Mouse (Mus musculus): Measurements from ENCODE around the gene Slc46a2. TPM values are rescaled to one million over a fixed set of nuclear protein-coding genes. Genes with fewer than 3 reads are reported as not detected.

Slc46a2 gene
- under 1 TPM in 1 of 2 experiments, not detected in 1; 0.20 TPM for polyA plus RNA-seq (2017; shearing (Covaris generic))

- no peak for ATAC-seq
Measured at GRCm38 (mm10) chr4:59914608-59915403, at the start of gene Slc46a2. TSS of gene Slc46a2 (minus strand) at chr4:59915056.

- ATAC-seq: no peak
Measured at GRCm38 (mm10) chr4:59963405-59964344, 48.8 kb upstream of the Slc46a2 start, which contains the start of gene Mup6. TSS of gene Mup6 (plus strand) at chr4:59964294.

- no peak for ATAC-seq
Measured at GRCm38 (mm10) chr4:59960610-59961009, 45.8 kb upstream of the Slc46a2 start, which contains the start of gene Mup4. TSS of gene Mup4 (minus strand) at chr4:59960710.

GRCm38 (mm10) chr4:59937543-59937942, 22.7 kb upstream of the Slc46a2 start:
- no peak for ATAC-seq

DNA sequence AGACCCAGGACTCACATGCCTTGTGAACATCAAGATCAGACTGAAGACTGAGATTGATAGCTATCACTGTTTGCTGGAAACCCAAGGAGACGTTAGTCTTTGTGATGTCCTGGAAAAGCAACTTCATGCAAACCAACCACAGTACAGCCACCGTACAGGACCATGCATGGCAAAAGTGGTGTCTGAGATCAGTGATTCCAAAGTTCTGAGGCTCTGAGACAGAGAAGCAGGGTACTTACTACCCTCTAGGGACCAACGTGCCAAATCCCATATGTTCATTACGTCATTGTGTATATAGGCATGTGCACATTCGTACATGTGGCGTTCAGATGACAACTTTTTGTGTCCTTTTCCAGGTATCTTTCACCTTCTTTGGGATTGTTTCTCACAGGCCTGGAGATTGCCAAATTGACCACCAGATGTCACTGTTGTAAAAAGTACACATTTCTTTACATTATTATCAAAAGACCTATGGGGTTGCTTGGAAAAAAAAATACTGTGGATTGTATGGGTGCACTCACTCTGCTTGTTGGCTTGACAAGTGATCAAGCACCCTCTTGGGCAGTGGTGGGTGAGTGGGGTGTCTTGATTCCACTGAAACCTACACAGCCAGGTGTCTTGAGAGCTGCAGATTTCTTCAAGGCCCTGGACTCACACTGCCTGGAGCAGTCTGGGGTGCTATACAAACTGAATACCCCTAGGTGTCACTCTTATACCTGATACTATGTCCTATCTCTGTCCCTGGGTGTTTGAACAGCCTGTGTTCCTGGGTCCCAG, 17.8 kb upstream of the Slc46a2 start:
- peak; percentile 76 for ATAC-seq

- ATAC-seq: peak; percentile 76
Measured at GRCm38 (mm10) chr4:59928347-59928746, 13.5 kb upstream of the Slc46a2 start.

- no peak for ATAC-seq
Measured at GRCm38 (mm10) chr4:59927666-59928065, 12.8 kb upstream of the Slc46a2 start.

DNA sequence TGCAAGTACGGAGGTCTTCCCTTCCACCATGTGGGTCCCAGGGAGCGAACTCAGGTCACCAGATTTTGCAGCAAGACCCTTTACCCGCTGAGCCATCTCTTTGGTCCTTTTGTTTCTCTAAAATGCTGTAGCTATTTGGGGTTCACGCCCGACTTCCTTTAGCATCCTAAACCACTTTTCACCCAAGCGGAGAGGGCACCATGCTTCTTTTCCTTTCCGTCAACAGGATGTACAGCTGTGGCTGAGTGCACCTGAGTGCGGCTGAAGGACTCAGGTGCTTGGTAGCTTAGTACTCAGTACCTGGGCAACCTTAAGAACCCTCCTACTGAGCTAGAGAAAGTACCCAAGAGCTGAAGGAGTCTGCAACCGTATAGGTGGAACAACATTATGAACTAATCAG, 10.2 kb upstream of the Slc46a2 start:
- ATAC-seq: no peak

DNA sequence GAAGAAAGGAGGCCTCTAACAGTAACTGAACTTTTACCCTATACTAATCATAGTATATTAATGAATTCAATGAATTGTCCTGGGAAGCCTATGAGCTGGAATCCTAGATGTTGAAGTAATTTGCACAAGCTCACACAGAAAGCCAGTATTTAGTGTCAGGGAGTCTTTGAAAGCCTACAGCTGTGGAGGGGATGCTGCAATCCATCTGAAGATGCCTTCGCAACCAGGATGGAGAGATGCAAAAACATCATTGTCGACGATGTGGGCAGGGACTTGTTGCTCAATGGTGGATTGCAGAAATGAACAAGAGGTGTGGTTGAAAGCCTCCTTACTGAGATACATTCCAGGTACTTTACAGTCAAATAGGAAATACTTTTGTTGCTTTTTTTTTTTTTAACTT, 3.1 kb upstream of the Slc46a2 start:
- ATAC-seq: no peak

- no peak for ATAC-seq
Measured at GRCm38 (mm10) chr4:59908785-59909184, 6.1 kb downstream of the Slc46a2 start.

DNA sequence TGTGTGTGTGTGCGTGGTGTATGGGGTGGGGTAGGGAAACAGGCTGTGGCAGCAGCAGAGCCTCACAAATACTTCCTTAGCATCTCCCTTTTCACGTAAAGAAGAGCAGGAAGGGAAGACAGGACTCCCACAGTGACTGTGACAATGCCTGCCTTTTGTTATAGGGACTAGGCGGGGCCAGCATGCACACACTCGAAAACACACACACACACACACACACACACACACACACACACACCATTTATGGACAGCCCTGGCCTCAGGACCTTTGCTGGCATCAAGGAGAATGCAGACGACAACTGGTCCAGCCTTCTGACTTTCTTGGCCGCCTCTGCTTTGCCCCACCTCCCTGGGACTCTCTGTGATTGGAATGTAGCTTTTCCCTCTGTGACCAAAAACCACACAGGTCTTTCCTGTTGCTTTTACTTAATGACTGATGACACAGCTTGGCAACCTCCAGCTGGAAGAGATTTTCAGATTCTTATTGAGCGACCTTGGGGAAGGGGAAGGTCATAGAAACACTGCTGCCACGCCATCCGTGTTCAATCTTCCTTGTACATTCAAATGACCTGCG, 7.1 kb downstream of the Slc46a2 start:
- no peak for ATAC-seq

- no peak for ATAC-seq
Measured at GRCm38 (mm10) chr4:59907092-59907491, 7.8 kb downstream of the Slc46a2 start.

- no peak for ATAC-seq
Measured at GRCm38 (mm10) chr4:59902547-59902946, 12.3 kb downstream of the Slc46a2 start.

- no peak for ATAC-seq
Measured at GRCm38 (mm10) chr4:59901810-59902209, 13.0 kb downstream of the Slc46a2 start.

- no peak for ATAC-seq
Measured at GRCm38 (mm10) chr4:59898521-59898919, 16.3 kb downstream of the Slc46a2 start.

DNA sequence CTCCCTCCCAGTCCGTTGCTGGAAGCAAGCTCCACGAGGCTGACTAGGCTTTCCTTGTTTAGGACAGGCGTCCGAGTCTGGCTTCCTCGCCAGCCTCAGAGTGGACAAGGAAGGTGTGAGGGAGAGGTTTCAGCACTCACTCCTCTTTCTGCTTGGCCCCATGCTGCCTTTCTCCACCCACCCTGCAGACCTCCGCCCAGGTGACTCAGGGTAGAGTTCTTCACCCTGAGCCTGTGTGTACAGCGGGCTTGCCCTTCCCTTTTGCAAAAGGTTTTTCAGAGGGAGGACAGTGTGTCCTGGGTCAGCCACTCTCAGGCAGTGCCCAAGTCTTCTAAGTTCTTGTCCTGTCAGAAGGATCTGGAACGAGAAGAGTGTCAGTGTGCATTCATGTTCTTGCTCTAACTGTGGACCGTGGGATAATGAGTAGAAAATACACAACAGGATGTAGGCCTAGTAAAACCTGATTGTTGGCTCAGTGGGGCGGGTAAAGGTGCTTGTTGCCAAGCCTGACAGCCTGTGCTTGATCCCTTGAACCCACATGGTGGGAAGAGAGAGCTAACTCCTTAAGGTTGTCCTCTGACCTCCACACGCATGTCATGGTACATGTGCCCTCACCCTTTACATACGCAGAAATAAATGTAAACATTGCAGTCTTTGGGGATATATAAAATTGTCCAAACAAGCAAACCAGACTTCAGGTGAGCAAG, 16.9 kb downstream of the Slc46a2 start:
- no peak for ATAC-seq

GRCm38 (mm10) chr4:59896000-59896399, 18.9 kb downstream of the Slc46a2 start:
- no peak for ATAC-seq

DNA sequence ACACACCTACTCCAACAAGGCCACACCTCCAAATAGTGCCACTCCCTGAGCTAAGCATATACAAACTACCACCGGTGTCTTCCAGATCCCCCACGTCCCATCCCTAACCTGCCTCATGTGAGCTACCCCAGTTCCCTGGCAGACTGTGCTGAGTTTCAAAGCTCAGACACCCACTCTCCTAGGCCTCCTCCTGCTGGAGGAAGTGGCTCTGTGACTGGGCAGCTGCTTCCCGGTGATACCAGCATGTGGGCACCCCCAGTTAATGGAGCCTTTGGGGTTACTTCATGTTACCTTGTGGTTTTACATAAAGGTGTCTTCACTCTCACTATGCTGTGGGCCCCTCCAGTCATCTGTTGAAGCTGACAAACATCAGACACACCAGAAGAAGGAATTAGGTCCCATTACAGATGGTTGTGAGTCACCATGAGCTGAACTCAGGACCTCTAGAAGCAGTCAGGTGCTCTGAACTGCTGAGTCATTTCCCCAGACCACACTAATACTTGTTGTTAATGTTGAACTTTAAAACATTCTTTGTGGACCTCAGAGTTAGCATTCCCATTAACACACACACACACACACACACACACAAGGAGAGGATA, 19.8 kb downstream of the Slc46a2 start:
- ATAC-seq: no peak

GRCm38 (mm10) chr4:59894415-59894814, 20.4 kb downstream of the Slc46a2 start:
- ATAC-seq: no peak

DNA sequence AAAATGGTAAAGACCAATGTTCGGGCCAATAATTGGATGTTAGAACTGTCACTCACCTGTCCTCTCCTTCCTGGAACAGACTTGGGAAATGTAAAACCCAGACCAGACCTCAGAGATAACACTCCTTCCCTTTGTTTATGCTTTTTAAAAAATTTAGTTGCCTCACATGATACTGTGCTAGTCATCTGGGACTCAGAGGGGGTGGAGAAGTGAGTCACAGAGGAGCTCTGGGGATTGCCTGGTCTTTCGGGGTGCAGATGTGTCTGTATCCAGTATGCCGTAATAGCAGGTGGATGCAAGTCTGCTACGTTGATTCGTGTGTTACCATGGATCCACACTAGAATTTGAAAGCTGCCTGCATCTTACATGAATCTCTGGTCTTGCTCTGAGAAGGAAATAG, 22.1 kb downstream of the Slc46a2 start:
- no peak for ATAC-seq
